Mouse (Mus musculus) heart, adult 8-10 months (tissue): ENCODE measurements at regions not wholly inside any gene's neighbourhood (a gene's known extent, or its start where the extent isn't known, plus 50 kb on each side); places are given as distances from the start of the nearest gene placed in this dataset.

Experiments used
- DNase-seq: peaks from one replicate; pipeline ENCODE4 v3.0.0; 2022; ENCODE audit warnings: low spot score

- no peak for DNase-seq
These were observed 289.6 kb upstream of the Epha7 start for GRCm38 (mm10) chr4:28523343-28523742.

- DNase-seq = peak; percentile 4
These were observed 270.7 kb upstream of the Epha7 start for GRCm38 (mm10) chr4:28542218-28542617.

- DNase-seq = no peak
These were observed 270.1 kb upstream of the Epha7 start for GRCm38 (mm10) chr4:28542696-28543328.

- DNase-seq = no peak
These were observed 264.6 kb upstream of the Epha7 start for GRCm38 (mm10) chr4:28548231-28548836.

GRCm38 (mm10) chr4:28571092-28571770 is 241.7 kb upstream of the Epha7 start:
- no peak for DNase-seq

GRCm38 (mm10) chr4:28588745-28589530 is 224.0 kb upstream of the Epha7 start:
- DNase-seq = no peak
